20 mouse cellular contexts compared by ENCODE assay signal in the genomic region with DNA sequence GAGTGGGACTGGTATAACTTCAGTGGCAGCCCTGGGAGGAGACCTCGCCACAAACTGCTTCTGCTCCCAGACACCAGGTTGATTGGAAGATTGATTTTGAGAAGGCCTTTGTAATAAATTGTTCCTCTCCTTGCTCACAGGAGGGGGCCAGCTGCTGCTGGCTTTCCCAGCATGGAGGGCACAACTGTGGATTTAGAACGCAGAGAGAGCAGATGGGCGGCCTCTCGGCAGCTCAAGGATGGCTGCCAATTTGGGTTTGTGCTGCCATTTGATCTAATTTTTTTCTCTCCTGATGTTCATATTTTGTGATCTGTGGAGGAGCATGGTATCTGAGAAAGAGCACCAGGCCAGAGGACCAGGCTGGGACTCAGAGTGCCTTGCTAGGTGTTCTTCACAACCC.
DNase-seq lines count a peak whose midpoint lies in the region; TF ChIP-seq lines count a peak whose summit lies in the region.
"Had no signal": no experiment of that assay in that cellular context is flagged by ENCODE, and none has a peak within 500 bp of the region (broad histone marks: within the 10 kb centered on the region; RNA-seq: fewer than 3 reads in every experiment).

No protein-coding gene starts in this region.

- TF ChIP-seq CTCF in layer of hippocampus, adult 2 months (conservative IDR thresholded peaks at IDR 0.05), result no peak

- DNase-seq in cerebellum, postnatal 14 days, result peak; percentile 13 to 22
- no peak for DNase-seq in cerebellum, adult 11-12 months
- DNase-seq in left cerebral cortex, postnatal 4 days, result peak; percentile 28
- no peak for DNase-seq in left cerebral cortex, postnatal 10 days (ENCODE audit: extremely low spot score in 1 of 2, low spot score in 2 of 2)
- peak; percentile 19 to 44 for DNase-seq in layer of hippocampus, adult 2 months (ENCODE audit: low spot score in 2 of 2)
- peak; percentile 24 to 25 for DNase-seq in layer of hippocampus, postnatal 36 days
- no peak for DNase-seq in adrenal gland, postnatal 36 days
- DNase-seq: adrenal gland, postnatal 25 days; cerebellum, adult 18-20 months; kidney, adult 9 months; kidney, postnatal 14 days; lung, postnatal 36 days; midbrain, embryonic 14.5 days; thymus, postnatal 25 days had no signal

- H3K4me3 ChIP-seq in layer of hippocampus, adult 2 months, result no peak overlapping the region
- H3K4me3 ChIP-seq: embryonic facial prominence, embryonic 15.5 days; limb, embryonic 15.5 days; lung, embryonic 15.5 days; neural tube, embryonic 12.5 days; stomach, embryonic 15.5 days had no signal

- no peak overlapping the region for H3K27ac ChIP-seq in layer of hippocampus, adult 2 months
- H3K27ac ChIP-seq: embryonic facial prominence, embryonic 15.5 days; limb, embryonic 15.5 days; liver, embryonic 14.5 days; lung, embryonic 15.5 days; neural tube, embryonic 12.5 days; stomach, embryonic 15.5 days had no signal

- intact Hi-C loops in left cerebral cortex, postnatal 4 days (cut with DNase I), result no loop called here
- intact Hi-C loops in left cerebral cortex, postnatal 10 days (cut with DNase I), result no loop called here

Comparison
In these comparisons a context has a peak if more than half of its experiments do, and no peak if none do; other contexts are left out.
1. DNase-seq: peak in cerebellum, postnatal 14 days (2 of 2), left cerebral cortex, postnatal 4 days (single experiment), layer of hippocampus, adult 2 months (2 of 2) and layer of hippocampus, postnatal 36 days (2 of 2); none in cerebellum, adult 11-12 months (single experiment), left cerebral cortex, postnatal 10 days (0 of 2) and adrenal gland, postnatal 36 days (0 of 2).